Mouse (Mus musculus) heart, embryonic 11.5 days (tissue): Measurements from ENCODE around the gene Sirt7. TPM values are rescaled to one million over a fixed set of nuclear protein-coding genes. Genes with fewer than 3 reads are reported as not detected.
A peak's percentile ranks its signal among the peaks of the same experiment; 100 is the strongest.

Experiments used
- ATAC-seq: fragments of 200-750 bp; cut with Nextera tagmentation; replicated peaks from 2 replicates; pipeline ENCODE4 v1.8.0; 2017; ENCODE audit warnings: moderate library complexity; ENCODE audit not compliant: insufficient number of reproducible peaks, low FRiP score, low TSS enrichment
- H3K27ac ChIP-seq: fragments of 300-500 bp; sonication (generic); 2 replicates; pipeline ENCODE4 v1.5.1; 2014; ENCODE audit warnings: mild to moderate bottlenecking, low read depth, low read length
- H3K27me3 ChIP-seq: fragments of 300-500 bp; sonication (generic); 2 replicates; pipeline ENCODE4 v1.6.1; 2014; ENCODE audit warnings: mild to moderate bottlenecking, low read length, mixed read lengths; ENCODE audit not compliant: control insufficient read depth, insufficient read depth
- H3K36me3 ChIP-seq: fragments of 300-500 bp; sonication (generic); 2 replicates; pipeline ENCODE4 v1.6.1; 2014; ENCODE audit warnings: mild to moderate bottlenecking, low read length, moderate library complexity, mixed read lengths; ENCODE audit not compliant: control insufficient read depth, insufficient read depth
- H3K4me1 ChIP-seq: fragments of 300-500 bp; sonication (generic); 2 replicates; pipeline ENCODE4 v1.6.1; 2014; ENCODE audit warnings: low read length; ENCODE audit not compliant: control insufficient read depth, insufficient read depth
- H3K4me2 ChIP-seq: fragments of 300-500 bp; sonication (generic); 2 replicates; pipeline ENCODE4 v1.6.1; 2014; ENCODE audit warnings: mild to moderate bottlenecking, moderate library complexity
- H3K4me3 ChIP-seq: fragments of 300-500 bp; sonication (generic); 2 replicates; pipeline ENCODE4 v1.5.1; 2014; ENCODE audit warnings: low read depth, low read length
- H3K9ac ChIP-seq: fragments of 300-500 bp; sonication (generic); 2 replicates; pipeline ENCODE4 v1.6.1; 2014; ENCODE audit warnings: mild to moderate bottlenecking, low read depth, low read length, moderate library complexity
- H3K9me3 ChIP-seq: fragments of 300-500 bp; sonication (generic); replicated peaks from 2 replicates; pipeline ENCODE4 v1.6.1; 2016; ENCODE audit warnings: low read length; ENCODE audit not compliant: control insufficient read depth
- WGBS: fragments of 180-500 bp; shearing (Covaris S2); extraction: QIAGEN DNeasy Blood & Tissue Kit; methylation state at CpG from one replicate; pipeline ENCODE4 v1.1.7; 2014; ENCODE audit not compliant: insufficient replicate concordance; 5-methylcytosine and 5-hydroxymethylcytosine counted together
- polyA plus RNA-seq: library from polyadenylated mRNA; unstranded; fragments of >200 nt; fragmentation: Nextera tagmentation; extraction: Ambion mirVana; gene quantifications from 2 replicates; pipeline ENCODE4 v1.2.1, GENCODE M21; 2014

Sirt7 gene
- polyA plus RNA-seq, 1 experiment from 2014 or later: 22.5 TPM

GRCm38 (mm10) chr11:120608241-120609034 is 16.6 kb downstream of the Sirt7 start, which contains the start of gene Npb:
TSS of gene Npb (plus strand) at chr11:120608477.
- H3K4me1 ChIP-seq: peaks cover 24% of the 10 kb centered on the region
- no peaks in the 10 kb centered on the region for H3K9me3 ChIP-seq
- peak within 1 kb of the TSS; percentile 74 for H3K9ac ChIP-seq
- peaks cover 23% of the 10 kb centered on the region for H3K36me3 ChIP-seq
- peaks cover 3% of the 10 kb centered on the region; the same call in 1 of the 2 replicates for H3K27me3 ChIP-seq
- peak within 1 kb of the TSS; percentile 87 for H3K4me2 ChIP-seq
- 4% methylated on average over 45 of the region's 45 CpGs for WGBS
- H3K4me3 ChIP-seq: peak within 1 kb of the TSS; percentile 43
- peak within 1 kb of the TSS; percentile 50; the same call in 1 of the 2 replicates for H3K27ac ChIP-seq
- ATAC-seq: no peak

DNA sequence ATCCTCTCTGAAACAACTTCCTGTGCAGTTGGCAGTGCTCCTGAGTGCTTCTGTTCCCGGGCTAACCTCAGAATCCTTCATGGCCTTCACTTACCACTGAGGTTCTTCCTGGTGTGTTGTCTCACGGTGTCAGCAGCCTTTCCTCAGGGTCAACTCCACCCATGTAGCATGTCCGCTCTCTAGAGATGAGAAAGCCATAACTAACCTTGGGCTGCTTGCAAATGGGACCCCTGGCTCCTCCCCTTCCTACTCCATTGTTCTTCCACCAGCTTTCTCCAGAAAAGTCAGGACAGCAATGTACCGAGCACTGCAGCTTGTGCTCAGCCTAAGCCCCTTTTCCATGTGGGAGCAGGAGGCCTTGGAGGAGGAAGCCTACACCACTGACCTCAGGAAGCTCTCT is 18.3 kb downstream of the Sirt7 start:
- no peaks in the 10 kb centered on the region for H3K9me3 ChIP-seq
- WGBS: 72% methylated on average over 4 of the region's 4 CpGs
- H3K9ac ChIP-seq: no peak overlapping the region
- peaks cover 12% of the 10 kb centered on the region for H3K36me3 ChIP-seq
- H3K27me3 ChIP-seq: peaks cover 3% of the 10 kb centered on the region; the same call in 1 of the 2 replicates
- H3K4me3 ChIP-seq: no peak overlapping the region
- H3K4me2 ChIP-seq: no peak overlapping the region
- no peak for ATAC-seq
- no peak overlapping the region for H3K27ac ChIP-seq
- peaks cover 24% of the 10 kb centered on the region for H3K4me1 ChIP-seq

DNA sequence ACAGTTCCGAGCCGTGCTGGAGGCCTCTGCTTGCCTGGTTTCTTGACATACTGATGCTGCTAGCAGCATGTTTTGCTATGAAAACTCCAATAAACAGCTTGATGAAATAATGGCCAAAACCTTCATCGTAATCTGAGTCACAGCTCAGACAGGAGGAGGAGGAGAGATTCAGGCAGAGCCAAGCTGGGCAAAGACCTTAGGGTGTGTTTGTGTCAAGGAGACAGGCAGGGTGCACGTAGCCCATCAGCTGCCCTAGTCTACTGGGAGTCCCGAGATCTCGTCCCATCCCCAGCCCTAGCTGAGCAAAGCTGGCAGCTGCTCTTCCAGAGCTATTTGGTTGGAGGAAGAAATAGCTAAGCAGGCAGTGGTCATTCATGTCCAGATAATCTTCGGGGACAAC is 19.4 kb downstream of the Sirt7 start:
- ATAC-seq: no peak
- Histone ChIP-seq H3K4me3 (no peak overlapping the region), H3K9ac (no peak overlapping the region), H3K9me3 (no peaks in the 10 kb centered on the region), H3K27me3 (peaks cover 3% of the 10 kb centered on the region; the same call in 1 of the 2 replicates), H3K27ac (no peak overlapping the region), H3K36me3 (peaks cover 8% of the 10 kb centered on the region), H3K4me2 (no peak overlapping the region), H3K4me1 (peaks cover 24% of the 10 kb centered on the region)
- WGBS: 89% methylated on average over 7 of the region's 7 CpGs

DNA sequence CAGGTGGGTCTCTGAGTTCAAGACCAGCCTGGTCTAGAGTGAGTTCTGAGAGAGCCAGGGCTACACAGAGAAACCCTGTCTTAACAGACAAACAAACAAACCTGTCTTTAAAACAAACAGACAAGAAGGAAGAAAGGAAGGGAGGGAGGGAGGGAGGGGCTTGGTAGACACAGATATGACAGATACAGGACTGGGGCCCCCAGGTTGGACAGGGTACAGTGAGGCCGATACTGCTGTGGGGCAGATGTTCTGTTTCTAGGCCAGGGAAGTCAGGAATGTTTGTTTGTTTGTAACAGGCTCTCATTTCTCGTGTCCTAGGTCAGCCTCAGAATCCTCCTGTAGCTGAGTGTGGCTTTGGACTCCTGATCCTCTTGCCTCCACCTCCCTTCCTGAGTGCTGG is 21.5 kb downstream of the Sirt7 start:
- Histone ChIP-seq H3K36me3 (peaks cover 7% of the 10 kb centered on the region), H3K4me1 (peaks cover 12% of the 10 kb centered on the region), H3K27ac (no peak overlapping the region), H3K4me3 (no peak overlapping the region), H3K9ac (no peak overlapping the region), H3K9me3 (no peaks in the 10 kb centered on the region), H3K4me2 (peak overlapping the region; percentile 22; the same call in 1 of the 2 replicates), H3K27me3 (peaks cover 3% of the 10 kb centered on the region; the same call in 1 of the 2 replicates)
- ATAC-seq: no peak
- WGBS: 80% methylated on average over 2 of the region's 2 CpGs

- H3K9ac ChIP-seq: no peak overlapping the region
- WGBS: 92% methylated on average over 3 of the region's 3 CpGs
- ATAC-seq: no peak
- H3K27ac ChIP-seq: no peak overlapping the region
- peaks cover 12% of the 10 kb centered on the region for H3K4me1 ChIP-seq
- H3K36me3 ChIP-seq: peaks cover 16% of the 10 kb centered on the region
- H3K27me3 ChIP-seq: no peaks in the 10 kb centered on the region
- no peaks in the 10 kb centered on the region for H3K9me3 ChIP-seq
- no peak overlapping the region for H3K4me2 ChIP-seq
- no peak overlapping the region for H3K4me3 ChIP-seq
These were observed 24.3 kb downstream of the Sirt7 start for GRCm38 (mm10) chr11:120600716-120601115.

DNA sequence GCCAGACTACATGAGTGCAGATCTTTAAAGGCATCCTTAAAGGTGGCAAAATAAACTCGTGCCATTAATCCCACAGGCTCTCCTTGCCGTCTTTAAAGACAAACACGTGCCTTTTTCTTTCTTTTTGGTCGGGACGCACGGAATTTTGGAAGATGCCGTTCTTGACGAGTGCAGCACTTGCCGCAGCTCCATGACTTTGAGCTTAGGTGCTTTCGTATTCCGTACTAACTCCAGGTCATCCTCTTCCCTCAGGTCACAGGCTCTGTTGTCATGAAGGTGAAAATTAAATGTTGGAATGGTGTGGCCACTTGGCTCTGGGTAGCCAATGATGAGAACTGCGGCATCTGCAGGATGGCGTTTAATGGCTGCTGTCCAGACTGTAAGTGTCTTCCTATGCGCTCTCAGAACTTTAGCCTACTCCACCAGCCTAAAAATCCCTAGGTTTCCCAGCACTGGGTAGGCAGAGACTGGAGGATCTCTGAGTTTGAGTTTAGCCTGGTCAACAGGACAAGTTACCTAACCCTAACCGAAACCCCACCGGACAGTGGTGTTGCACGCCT is 26.0 kb downstream of the Sirt7 start:
- Histone ChIP-seq H3K9ac (peak overlapping the region; percentile 98), H3K4me3 (peak overlapping the region; percentile 76), H3K4me2 (peak overlapping the region; percentile 99), H3K9me3 (no peaks in the 10 kb centered on the region), H3K27ac (peak overlapping the region; percentile 89), H3K36me3 (peaks cover 24% of the 10 kb centered on the region), H3K27me3 (no peaks in the 10 kb centered on the region), H3K4me1 (peaks cover 12% of the 10 kb centered on the region)
- ATAC-seq: no peak
- 45% methylated on average over 17 of the region's 17 CpGs for WGBS

DNA sequence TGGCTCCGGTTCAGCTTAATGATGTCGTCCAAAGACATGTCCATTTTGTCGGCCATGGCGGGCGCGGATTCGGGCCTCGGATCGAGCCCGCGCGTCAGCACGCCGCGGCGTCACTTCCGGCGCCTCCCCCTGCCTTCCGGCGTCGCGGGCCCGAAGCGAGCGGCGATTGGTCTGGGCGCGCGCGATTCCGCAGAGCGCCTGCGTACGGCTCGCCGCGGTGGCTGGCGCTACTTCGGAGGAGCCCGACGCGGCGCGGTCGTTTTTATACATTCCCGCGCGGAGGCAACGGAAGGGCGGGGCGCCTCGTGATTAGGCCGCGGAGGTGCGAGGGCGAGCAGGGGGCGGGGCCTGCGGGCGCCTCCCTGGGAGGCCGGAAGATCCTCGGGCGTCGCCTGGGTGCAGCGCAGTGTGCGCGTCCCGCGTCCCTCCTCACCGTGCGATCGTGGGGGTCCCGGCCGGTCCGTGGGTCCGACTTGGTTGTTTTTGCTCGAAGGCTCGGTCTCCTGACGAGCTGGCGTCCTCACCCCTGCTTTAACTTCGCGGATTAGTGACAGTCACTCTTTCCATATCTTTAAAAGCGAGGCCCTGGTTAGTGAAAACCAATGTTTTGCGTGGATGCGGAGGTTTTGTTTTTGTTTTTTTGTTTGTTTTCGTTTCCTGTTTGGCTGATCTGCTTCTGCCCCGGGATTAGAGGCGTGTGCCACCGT is 26.6 kb downstream of the Sirt7 start, which contains the start of the genes Alyref and Anapc11:
Gene Alyref, minus strand, starts transcription at position 83 of the 707 bp plus-strand sequence.
Gene Anapc11, plus strand, starts transcription at position 139 of the 707 bp plus-strand sequence.
- no peaks in the 10 kb centered on the region for H3K9me3 ChIP-seq
- peak within 1 kb of the TSS; percentile 89 for H3K27ac ChIP-seq
- peak within 1 kb of the TSS; percentile 98 for H3K9ac ChIP-seq
- peak; percentile 92 for ATAC-seq
- peak within 1 kb of the TSS; percentile 99 for H3K4me2 ChIP-seq
- H3K36me3 ChIP-seq: peaks cover 29% of the 10 kb centered on the region
- under 1% methylated on average over 88 of the region's 88 CpGs for WGBS
- H3K4me3 ChIP-seq: peak within 1 kb of the TSS; percentile 76
- no peaks in the 10 kb centered on the region for H3K27me3 ChIP-seq
- H3K4me1 ChIP-seq: peaks cover 12% of the 10 kb centered on the region
